Mouse (Mus musculus) liver, embryonic 14.5 days (tissue): Measurements from ENCODE around the gene Pnpla3.

ENCODE experiments used
- CTCF ChIP-seq: IDR thresholded peaks from 2 replicates; pipeline ENCODE4 v1.5.1; 2016; ENCODE audit warnings: antibody characterized with exemption, low read depth, control low read depth
- EP300 ChIP-seq: IDR thresholded peaks from 2 replicates; pipeline ENCODE4 v1.6.1; 2016; ENCODE audit warnings: antibody characterized with exemption, low read depth

DNA sequence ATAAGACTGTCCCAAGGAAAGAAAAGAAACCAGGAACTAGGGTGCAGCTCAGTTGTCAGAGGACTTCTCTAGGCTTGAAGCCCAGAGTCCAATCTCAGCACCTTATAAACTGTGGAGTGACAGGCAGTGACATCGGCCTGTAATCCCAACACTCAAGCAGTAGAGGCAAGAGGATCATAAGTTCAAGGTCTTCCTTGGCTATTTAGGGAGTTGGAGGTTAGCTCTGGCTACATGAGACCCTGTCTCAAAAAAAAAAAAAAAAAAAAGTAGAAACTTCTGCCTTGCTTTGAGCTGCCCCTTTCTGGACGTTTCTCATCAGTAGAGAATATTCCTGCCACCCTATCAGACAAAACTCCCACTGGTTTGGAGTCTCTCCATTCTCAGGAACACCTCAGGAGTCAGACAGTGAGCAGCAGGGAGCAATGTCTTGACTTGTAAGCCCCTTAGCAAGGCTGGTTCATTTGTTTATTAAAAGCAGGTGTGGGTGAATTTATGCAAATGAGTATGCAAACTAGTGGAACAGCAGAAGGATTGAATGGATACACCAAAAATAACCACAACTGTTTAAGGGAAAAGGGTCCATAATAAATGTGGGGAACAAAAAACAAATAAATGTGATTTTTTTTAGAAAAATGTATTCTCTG, 21.4 kb downstream of the Pnpla3 start:
- TF ChIP-seq CTCF (no peak), EP300 (no peak)
